Mouse (Mus musculus): ENCODE results near the gene Tlr4.
A peak's percentile ranks its signal among the peaks of the same experiment; 100 is the strongest.

Tlr4 gene

DNA sequence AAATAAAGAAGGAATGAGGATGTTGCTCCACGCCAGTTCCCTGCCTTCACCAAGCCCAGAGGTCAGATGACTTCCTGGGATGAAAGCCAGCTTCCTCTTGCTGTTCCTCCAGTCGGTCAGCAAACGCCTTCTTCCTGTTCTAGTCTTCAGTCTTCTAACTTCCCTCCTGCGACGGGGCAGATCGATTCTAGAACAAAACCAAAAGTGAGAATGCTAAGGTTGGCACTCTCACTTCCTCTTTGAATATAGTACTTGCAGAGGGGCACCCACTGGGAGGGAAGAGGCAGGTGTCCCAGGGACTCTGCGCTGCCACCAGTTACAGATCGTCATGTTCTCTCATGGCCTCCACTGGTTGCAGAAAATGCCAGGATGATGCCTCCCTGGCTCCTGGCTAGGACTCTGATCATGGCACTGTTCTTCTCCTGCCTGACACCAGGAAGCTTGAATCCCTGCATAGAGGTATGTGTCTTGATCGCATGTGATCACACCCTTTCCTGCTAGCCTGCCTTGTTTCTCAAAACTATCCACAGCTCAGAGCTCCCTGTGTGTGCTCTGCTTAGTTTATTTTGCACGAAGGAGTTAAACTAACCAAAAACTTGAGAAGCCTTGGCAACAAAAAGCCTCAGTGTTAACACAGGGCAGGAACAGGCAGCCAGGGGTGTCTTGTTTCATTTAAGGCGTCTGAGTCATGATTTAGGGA lies at the start of gene Tlr4:
Tlr4 (plus strand) TSS at position 122 of the 700 bp plus-strand sequence.
- peak; percentile 86 for DNase-seq

DNA sequence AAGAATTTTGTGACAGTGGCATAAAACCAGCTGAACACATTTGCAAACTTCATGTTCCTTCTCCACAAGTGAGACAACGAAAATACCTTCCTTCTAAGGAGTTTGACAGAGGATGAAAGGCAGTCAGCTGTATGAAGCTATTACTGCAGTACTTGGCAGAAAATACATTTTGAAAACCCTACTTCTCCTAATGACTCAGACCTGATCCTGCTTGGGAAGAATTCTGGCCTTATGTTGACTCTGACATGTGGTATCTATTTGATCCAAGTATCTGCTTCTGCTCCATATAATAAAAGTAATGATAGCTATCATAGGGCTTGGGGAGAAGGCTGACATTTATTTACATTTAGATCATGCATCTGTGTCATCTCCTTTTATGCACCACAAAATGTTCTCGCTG lies 33.1 kb upstream of the Tlr4 start:
- no peak for DNase-seq

DNA sequence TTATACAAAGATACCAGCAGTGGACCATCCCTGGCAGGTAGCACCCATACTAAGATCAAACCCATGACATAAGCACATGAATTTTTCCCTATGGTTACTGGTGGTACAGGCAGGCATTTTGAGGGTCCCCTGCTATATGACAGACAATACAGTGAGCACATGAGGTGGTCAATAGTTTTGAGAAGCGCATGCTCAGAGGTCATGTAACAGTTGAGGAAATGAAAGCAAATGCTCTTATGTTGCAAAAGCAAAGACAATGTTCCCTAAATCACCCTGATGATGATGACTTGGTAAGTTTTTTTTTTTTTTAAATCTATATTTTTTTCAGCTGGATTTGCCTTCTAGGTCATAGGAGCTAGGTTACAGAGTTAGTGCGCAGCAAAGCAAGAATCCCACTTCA lies 30.7 kb upstream of the Tlr4 start:
- no peak for DNase-seq

DNA sequence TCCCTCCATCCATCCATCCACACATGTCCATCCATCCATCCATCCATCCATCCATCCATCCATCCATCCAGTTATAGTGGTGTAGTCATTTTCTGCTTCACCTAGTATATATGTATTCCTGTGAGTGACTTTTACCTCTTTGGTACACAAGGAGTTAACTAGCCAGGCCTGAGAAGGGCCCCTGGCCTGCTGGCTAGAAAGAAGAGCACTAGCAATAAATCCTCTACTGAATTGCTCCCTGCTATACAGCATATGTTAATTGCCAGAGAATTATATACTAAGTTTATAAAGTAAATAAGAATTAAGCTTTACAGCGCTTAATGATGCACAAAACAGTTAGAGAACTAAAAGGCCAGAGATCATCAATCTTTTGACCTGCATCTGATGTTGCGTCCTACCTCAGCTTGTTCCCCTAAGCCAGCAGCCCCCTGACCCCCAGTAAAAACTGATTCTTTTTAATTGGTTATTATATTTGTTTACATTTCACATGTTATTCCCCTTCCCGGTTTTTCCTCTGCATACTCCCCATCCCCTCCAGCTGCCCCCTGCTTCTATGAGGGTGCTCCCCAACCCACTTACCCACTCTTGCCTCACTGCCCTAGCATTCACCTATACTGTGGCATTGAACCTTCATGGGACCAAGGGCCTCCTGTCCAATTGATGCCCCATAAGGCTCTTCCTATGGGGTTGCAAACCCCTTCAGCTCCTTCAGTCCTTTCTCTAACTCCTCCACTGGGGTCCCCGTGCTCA lies 22.7 kb upstream of the Tlr4 start:
- DNase-seq: no peak

DNA sequence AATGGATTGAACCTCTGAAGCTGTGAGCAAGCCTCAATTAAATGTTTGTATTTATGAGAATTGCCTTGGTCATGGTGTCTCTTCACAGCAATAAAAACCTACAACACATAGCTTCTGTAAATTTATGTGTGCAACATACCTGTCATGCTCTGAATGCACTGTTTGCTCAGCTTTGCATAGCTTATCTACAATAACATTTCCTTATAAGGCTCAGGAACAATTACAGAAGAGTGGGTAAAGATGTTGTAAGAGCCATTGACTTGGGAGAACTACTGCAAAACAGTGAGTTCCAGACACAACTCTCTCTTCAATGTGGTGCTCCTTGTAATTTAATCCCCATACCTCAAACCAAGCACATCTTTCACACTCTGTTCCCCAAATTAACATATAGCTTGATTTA lies 21.6 kb upstream of the Tlr4 start:
- no peak for DNase-seq

DNA sequence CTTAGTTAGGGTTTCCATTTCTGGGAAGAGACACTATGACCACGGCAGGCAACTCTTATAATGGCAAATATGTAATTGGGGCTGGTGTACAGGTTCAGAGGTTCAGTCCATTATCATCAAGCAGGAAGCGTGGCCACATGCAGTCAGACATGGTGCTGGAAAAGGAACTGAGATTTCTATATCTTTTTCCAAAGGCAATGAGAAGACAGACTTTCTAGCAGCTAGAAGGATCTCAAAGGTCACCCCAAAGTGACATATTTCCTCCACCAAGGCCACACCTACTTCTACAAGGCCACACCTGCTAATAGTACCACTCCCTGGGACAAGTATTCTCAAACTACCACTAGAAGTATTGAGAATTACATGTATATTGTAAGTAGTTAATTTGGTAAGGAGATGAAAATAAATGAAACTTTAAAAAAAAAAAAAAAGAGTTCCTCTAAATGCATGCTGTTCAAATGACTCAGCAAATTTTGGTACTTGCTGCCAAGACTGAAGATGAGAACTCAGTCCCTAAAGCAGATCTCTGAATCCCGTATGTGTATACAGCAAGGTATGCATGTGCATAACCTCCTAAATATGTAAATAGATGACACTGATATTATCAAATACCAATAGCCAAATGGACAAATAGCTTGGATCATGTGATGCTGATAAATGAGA lies 10.9 kb upstream of the Tlr4 start:
- no peak for DNase-seq

DNA sequence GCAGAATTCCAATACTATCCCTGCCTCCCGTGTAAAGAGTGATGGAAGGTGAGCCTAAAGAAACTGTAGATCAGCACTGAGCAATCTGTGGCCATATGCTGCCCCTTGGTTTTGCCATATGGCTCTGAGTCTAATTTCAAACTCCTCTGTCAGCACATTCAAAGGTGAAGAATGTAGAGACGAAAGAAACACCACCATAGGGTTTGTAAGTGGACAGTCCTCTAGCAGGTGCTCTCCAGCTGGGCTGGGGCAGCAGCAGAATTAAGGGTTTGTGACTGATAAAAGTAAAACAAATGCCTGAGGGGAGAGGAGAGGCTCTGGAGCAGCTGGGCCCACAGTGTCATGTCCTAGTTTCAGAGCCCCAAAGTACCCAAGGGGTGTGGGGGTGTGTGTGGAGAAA lies 6.2 kb upstream of the Tlr4 start:
- no peak for DNase-seq

DNA sequence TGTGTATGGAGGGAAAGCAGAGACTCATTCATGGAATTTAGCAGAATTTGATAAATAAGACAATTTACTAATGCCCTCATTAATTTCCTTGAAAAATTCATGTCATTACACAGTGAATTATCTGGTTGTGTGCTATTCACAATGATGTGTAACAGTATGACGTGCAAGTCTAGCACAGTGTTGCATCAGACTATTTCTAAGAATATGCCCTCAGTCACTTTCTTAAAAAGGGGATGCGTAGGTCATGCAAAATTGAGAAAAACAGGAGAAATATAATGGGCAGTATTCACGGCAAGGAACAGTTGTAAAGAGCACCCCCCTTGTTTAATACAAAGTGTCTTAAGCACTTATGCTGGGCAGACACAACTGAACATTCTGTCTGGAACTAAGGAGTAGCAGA lies 5.6 kb upstream of the Tlr4 start:
- DNase-seq: no peak

DNA sequence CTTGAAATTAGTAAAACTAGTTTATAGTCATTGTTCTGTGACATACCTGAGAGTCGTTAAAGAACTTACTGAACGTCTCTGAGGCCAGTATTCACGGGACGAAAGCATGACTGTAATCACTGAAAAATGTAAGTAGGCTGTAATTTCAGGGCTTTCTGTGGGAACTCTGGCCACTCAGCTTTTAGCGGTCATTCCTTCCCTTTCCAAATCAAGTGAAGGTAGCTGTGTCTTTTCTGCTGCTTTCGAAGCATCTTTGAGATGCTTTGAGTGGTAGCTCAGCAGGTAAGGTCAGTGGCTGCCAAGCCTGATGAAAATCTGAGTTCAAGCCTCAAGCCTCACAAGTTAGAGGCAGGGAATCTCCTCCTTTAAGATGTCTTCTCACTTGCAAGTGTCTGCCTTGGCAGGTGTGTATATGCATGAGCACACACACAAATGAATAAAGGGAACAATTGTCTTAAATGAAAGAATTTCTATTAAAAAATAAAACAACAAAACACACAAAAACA lies 832 bp downstream of the Tlr4 start:
- no peak for DNase-seq

DNA sequence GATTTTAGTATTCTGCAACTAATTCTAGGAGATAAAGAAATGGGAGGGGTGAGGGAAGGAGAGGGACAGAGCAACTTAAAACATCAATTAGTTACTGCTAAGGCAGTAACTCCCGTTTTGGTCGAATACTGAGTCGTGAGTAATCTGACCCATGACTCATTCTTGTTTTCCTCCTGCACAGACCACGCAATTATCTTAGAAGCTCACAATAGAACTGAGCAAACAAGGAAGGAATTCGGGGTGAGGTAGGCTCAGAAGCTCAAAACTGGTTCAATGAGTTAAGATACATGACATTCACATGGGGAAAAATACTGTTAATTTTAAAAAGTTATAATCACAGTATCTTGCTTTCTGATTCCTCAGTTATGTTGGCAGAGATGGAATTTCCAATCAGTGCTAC lies 1.3 kb downstream of the Tlr4 start:
- no peak for DNase-seq

DNA sequence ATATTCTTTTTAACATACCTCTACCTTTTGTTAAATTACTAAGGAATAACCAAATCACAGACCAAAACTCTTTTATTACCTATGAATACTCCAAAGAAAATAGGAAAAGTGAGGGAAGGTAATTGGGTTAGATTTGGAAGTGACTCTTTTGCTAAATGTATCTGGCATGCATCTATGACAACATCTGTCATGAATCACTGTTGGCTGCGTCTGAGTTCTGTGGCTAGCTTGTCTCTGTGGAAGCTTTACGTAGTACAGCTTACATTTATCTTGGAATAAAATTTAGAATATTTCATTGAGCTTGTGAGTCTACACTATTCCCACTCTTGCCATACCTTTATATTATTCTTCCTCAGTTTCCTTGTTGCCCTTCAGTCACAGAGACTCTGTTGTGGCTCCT lies 10.7 kb downstream of the Tlr4 start:
- no peak for DNase-seq

DNA sequence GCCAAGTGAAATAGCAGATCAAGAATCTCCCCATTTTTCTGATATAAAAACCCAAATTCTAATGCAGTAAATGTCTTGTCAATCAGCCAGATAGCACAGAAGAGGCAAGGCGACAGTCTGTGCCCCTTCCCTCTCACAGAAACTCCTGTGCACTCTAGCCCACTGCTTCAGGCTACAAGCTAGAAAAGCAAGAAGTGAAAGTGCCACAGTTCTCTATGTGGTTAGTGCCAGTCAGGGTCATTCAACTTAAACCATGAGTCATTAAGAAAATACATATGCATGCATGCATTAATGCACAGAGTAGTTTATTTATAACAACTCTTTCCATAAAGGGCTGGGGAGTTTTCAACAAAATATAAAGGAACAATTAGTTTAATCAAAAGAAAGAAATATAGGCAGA lies 15.9 kb downstream of the Tlr4 start:
- no peak for DNase-seq

DNA sequence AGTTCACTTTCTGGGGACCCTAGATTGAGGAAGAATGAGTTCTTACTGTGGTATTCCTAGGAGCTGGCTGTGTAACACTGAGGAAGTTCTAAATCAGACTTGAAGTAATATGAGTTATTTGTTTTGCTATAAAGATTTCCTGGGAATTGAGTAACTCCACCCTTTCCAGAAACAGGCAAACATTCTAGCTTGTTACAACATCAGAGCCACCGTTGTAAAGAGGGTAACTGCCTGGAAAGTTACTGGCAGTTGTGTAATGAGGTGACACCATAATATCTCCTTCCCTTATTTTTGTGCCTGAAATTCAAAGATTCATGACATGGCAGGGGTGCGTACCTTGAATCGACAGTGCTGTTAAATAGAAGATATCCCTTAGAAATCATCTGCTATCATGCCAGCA lies 24.6 kb downstream of the Tlr4 start:
- no peak for DNase-seq

DNA sequence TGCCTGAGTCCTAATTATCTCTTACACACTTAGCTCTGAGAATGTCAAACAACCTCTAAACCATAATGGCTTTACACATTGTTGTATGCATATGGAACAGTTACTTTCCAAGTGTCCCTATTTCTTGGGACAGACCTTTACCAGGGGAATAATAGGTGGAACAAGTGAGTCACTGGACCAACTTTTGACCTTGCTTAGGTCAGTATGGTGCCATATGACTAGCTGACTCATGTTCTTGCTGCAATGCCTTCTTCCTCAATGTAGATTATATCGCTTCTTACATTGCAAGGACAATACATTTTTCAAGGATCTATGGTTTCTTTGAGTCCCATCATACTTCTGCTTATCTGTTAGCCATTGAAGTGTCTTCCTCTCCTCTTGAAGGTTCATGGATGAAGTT lies 29.6 kb downstream of the Tlr4 start:
- no peak for DNase-seq

DNA sequence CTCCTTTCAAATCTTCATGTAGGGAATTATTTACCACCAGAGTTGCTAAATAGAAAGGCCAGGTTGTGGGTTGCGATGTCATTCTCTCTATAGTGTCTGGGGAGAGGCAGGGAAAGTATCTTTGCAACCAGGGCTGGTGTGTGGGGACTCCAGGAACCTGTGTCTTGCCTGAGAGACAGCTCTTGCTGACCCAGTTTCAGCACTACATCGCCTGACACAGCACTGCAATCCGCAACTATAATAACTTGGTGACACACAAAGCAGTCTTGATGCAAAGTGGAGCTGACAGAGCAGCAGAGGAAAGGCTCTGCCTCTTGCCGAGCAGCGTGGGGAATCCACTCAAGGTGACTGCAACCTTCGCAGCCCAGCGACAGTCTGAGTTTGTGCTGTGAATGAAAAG lies 42.5 kb downstream of the Tlr4 start:
- no peak for DNase-seq

DNA sequence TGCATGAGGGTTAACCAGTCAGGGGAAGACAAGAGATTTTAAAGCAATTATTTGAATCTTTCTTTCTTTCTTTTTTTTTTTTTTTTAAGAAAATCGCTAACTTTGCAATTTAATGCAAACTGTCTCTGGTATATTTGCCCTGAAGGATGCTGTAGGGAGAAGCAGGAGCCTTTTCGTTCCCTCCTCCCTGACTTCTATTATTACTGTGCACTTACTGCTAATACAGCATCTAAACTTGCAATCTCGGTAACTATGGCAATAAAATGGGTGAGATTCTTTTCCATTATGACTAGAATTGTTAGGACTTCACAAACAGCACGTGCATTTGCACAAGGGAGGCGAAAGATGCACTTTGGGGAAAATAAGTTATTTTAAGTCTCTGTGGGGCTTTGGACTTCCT lies 44.6 kb downstream of the Tlr4 start:
- DNase-seq: no peak

DNA sequence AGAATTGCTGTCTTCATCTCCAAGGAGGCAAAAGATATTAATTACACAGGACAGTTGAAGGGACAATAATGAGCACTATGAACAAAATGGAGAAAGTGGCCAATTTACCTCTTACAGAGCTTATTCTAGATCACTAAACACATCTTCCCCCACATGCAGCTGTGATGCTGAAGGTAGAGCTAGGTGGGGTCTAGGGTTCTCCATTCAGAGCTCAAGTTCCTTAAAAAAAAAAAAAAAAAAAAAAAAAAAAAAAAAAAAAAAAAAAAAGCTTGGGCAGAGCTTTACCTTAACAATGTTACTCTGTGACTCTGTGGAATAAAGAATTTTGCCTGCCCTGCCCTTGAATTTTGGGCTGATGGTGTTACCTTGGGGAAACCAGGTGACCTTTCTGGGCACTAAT lies 46.0 kb downstream of the Tlr4 start:
- DNase-seq: no peak

DNA sequence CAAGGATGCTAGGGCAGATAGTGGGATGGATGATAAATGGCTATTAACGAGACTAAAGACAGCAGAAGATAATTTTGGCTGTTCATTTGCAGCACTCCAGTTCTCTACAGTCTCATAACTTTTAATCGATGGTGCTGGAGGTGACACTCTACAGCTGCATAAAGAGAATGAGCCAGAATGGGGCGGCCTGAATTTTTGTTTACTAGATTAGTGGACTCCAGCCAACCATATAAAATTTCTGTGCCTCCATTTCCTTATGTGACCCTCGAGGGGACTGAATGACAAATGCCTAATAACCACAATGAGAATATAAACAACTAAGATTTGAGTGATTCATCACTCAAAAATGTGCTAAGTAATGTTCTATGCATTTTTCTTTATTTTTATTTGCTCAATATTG lies 48.4 kb downstream of the Tlr4 start:
- DNase-seq: no peak

DNA sequence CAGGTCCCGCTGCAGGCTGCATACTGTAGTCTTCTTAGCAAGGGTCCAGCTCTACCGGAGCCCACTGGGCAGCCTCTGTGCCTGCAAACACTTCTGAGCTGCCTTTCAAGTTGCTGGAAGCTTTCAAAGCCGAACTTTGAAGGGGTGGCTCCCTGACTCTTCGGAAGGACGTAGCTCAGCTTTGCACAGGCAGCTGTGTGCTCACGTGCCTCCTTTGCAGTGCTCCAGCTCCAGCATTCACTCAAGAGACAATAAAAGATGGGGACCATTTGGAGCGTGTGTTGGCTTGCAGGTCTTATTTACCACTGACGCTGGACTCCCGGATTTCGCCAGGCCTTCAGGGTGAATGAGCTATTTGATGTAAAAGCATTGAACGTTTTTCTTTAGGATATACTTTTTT lies 50.2 kb downstream of the Tlr4 start:
- DNase-seq: no peak

DNA sequence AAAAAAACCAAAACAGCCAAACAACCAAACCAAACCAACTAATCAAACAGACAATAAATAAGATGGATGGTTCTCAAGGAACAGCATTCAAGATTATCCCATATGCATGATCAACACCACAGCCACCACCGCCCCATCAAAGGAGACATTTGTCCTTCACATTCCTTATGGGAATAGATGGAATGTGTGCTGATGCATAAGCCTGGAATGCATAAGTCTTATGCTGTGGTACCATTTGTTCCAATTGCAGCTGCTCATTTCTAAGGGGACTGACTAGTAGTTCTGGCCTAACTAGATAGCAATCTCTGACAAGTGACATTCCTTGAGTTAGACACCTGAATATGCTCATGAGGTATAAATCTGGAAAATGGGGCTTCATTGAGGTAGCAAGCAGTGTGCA lies 54.1 kb downstream of the Tlr4 start:
- DNase-seq: no peak

DNA sequence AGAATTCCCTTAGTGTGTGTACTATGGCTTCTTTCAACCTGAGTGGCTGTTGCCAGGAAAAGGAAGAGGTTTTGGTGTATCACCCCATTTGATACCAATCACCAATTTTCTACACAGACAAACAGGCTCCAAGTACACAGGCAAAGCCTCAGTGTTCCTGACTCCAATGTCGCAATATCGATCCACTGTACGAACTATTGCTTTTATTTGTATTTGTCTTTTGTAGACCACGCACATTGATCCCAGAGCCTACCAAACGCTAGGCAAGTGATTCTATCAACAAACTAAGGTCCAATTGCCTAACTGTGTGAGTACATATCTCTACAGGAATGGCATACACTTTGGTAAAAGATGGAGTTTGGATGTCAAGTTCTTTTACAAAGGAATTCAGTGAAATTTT lies 55.9 kb downstream of the Tlr4 start:
- DNase-seq: no peak

DNA sequence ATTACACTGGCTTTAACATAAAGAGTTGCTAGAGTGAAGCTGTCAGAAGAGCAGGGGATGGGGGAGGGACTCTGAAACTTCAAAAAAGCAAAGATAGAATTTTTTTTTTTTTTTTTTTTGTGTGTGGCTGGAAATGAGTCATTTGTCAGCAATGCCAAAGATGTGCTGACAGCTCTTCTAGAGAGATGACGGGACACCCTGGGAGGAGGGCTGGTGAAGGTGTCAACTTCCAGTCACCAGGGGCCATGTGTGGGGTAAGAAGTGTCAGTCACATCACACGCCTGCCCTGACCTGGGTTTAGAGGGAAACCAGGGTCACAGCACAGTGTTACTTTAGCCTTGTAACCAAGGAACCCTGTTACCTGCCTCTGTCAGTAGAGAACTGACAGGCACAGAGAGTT lies 67.2 kb downstream of the Tlr4 start:
- no peak for DNase-seq

DNA sequence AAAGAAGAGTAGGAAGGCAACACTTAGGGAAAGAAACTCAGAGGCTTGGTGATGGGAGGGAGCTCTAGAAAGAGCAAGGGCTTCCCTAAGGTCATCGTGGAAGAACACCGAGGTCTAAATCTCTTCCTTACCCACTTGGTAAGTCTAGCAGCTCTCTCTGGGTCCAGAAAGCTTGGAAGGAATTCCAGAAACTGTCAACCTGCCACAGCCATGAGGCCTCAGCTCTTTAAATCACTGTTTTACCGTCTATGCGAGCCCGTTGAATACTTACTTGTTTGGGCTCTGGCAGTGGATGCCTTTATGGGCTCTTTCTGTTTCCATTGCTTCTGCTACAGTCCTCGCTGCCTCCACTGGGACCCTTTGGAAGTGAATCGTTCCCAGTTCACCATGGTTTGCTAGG lies 67.6 kb downstream of the Tlr4 start:
- no peak for DNase-seq

DNA sequence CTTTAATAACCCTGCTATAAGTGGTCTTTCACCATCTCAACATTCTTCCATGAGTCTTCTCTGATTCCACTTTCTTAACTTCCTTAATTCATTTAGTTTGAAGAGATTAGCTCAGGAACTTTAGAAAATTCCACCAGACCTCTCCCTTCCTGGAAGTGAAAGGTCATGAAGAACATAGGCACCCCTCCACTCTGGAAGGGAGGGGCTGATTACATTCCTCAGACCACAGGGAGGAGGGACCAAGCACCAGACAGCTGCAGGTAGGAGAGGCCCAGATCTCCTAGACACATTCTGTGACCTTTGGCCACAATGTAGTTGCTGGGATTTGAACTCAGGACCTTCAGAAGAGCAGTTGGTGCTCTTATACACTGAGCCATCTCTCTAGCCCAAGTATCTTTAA lies 72.7 kb downstream of the Tlr4 start:
- DNase-seq: no peak

Data from kidney, postnatal 10 days (tissue).